Mouse (Mus musculus) stomach, postnatal 0 days (tissue): ENCODE measurements at regions not wholly inside any gene's neighbourhood (a gene's known extent, or its start where the extent isn't known, plus 50 kb on each side); places are given as distances from the start of the nearest gene placed in this dataset.

ENCODE experiments used
- ATAC-seq: fragments of 200-750 bp; cut with Nextera tagmentation; 2 replicates; pipeline ENCODE4 v1.8.0; 2017; ENCODE audit not compliant: low FRiP score, low TSS enrichment
- DNase-seq: peaks from one replicate; pipeline ENCODE4 v3.0.0-alpha.2; 2016; ENCODE audit warnings: low spot score
- H3K27ac ChIP-seq: fragments of 300-500 bp; sonication (generic); replicated peaks from 2 replicates; pipeline ENCODE4 v1.5.1; 2014; ENCODE audit warnings: mild to moderate bottlenecking, control low read depth
- H3K27me3 ChIP-seq: fragments of 300-500 bp; sonication (generic); 2 replicates; pipeline ENCODE4 v1.6.1; 2014; ENCODE audit warnings: low read length; ENCODE audit not compliant: control insufficient read depth, insufficient read depth
- H3K36me3 ChIP-seq: fragments of 300-500 bp; sonication (generic); 2 replicates; pipeline ENCODE4 v1.6.1; 2014; ENCODE audit warnings: low read length, mixed read lengths; ENCODE audit not compliant: control insufficient read depth, insufficient read depth
- H3K4me1 ChIP-seq: fragments of 300-500 bp; sonication (generic); replicated peaks from 2 replicates; pipeline ENCODE4 v1.6.1; 2014; ENCODE audit warnings: antibody characterized with exemption; ENCODE audit not compliant: control insufficient read depth, insufficient read depth
- H3K4me2 ChIP-seq: fragments of 300-500 bp; sonication (generic); replicated peaks from 2 replicates; pipeline ENCODE4 v1.6.1; 2014; ENCODE audit warnings: low read depth, mild to moderate bottlenecking, control low read depth, moderate library complexity
- H3K4me3 ChIP-seq: fragments of 300-500 bp; sonication (generic); 2 replicates; pipeline ENCODE4 v1.5.1; 2014; ENCODE audit warnings: low read depth, low read length, control low read depth
- H3K9ac ChIP-seq: fragments of 300-500 bp; sonication (generic); 2 replicates; pipeline ENCODE4 v1.6.1; 2014; ENCODE audit warnings: mild to moderate bottlenecking, low read length, control low read depth, mixed read lengths
- H3K9me3 ChIP-seq: fragments of 300-500 bp; sonication (generic); 2 replicates; pipeline ENCODE4 v1.6.1; 2016; ENCODE audit warnings: low read length; ENCODE audit not compliant: control insufficient read depth
- CTCF ChIP-seq: IDR thresholded peaks from 2 replicates; pipeline ENCODE4 v1.5.1; 2016; ENCODE audit warnings: antibody characterized with exemption, low read depth, mild to moderate bottlenecking, moderate library complexity
- EP300 ChIP-seq: optimal IDR thresholded peaks from 2 replicates; pipeline ENCODE3; 2016; ENCODE audit warnings: antibody characterized with exemption
- WGBS: fragments of 180-500 bp; shearing (Covaris S2); extraction: QIAGEN DNeasy Blood & Tissue Kit; methylation state at CpG from one replicate; pipeline ENCODE4 v1.1.7; 2014; 5-methylcytosine and 5-hydroxymethylcytosine counted together

DNA sequence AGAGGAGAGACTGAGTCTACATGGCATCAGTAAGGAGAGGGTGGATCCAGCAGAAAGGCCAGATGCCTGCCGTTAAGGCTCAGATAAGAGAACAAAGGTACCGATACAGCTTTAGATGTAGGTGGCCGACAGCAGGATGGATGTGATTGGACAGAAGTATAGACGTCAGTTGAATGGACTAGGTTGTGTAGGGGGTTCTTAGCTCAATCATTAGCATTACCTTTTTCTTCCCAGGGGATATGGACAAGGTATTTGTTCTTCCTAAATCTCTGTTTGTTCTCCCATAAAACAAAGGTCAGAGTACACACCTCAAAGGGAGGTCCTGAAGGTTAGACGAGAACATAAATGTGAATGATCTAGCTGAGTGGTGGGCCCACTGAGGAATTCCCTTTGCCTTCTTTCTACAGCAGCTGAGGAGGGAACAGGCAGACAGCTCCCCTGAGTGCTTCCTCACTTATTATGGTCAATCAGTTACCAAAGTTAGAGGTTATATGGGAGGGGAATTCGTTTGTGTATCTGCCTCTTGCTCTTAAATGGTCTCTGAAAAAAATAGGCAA, 139.9 kb upstream of the Sesn3 start:
- Histone ChIP-seq H3K4me3 (no peak overlapping the region), H3K9ac (no peak overlapping the region), H3K4me1 (no peaks in the 10 kb centered on the region), H3K27me3 (no peaks in the 10 kb centered on the region), H3K4me2 (no peak overlapping the region), H3K36me3 (no peaks in the 10 kb centered on the region), H3K9me3 (no peaks in the 10 kb centered on the region), H3K27ac (no peak overlapping the region)
- DNase-seq (no peak), ATAC-seq (no peak)
- WGBS, result 62% methylated on average over 6 of the region's 6 CpGs
- TF ChIP-seq EP300 (no peak), CTCF (no peak)

DNA sequence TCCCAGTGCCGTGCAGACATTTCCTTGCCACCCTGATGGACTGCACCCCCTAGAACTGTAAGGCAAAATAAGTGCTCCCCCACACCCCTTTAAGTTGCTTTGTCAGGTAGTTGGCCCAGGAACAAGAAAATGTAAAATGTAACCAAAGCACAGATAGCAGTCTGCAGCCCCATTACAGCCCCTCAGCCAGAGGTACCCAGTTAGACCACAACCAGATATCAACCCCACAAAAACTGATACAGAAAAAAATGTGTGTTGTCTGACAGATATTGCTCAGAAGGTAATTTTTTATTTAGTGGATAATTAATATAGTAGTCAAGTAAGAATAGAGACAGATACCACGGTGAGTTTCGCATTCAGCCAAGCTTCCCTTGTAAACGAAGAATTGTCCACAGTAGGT, 133.5 kb upstream of the Sesn3 start:
- Histone ChIP-seq H3K4me2 (no peak overlapping the region), H3K27ac (no peak overlapping the region), H3K9ac (no peak overlapping the region), H3K27me3 (no peaks in the 10 kb centered on the region), H3K36me3 (no peaks in the 10 kb centered on the region), H3K9me3 (no peaks in the 10 kb centered on the region), H3K4me1 (no peaks in the 10 kb centered on the region), H3K4me3 (no peak overlapping the region)
- WGBS, result 93% methylated on average over 4 of the region's 4 CpGs
- no peak for TF ChIP-seq EP300
- TF ChIP-seq CTCF, result no peak
- ATAC-seq (no peak), DNase-seq (no peak)

GRCm38 (mm10) chr9:14143988-14144387, 130.9 kb upstream of the Sesn3 start:
- DNase-seq, result no peak
- Histone ChIP-seq H3K4me2 (no peak overlapping the region), H3K9me3 (no peaks in the 10 kb centered on the region), H3K36me3 (no peaks in the 10 kb centered on the region), H3K27me3 (no peaks in the 10 kb centered on the region), H3K4me3 (no peak overlapping the region), H3K4me1 (no peaks in the 10 kb centered on the region), H3K27ac (no peak overlapping the region), H3K9ac (no peak overlapping the region)
- TF ChIP-seq EP300, result no peak
- WGBS, result 59% methylated on average over 2 of the region's 2 CpGs
- ATAC-seq, result no peak

DNA sequence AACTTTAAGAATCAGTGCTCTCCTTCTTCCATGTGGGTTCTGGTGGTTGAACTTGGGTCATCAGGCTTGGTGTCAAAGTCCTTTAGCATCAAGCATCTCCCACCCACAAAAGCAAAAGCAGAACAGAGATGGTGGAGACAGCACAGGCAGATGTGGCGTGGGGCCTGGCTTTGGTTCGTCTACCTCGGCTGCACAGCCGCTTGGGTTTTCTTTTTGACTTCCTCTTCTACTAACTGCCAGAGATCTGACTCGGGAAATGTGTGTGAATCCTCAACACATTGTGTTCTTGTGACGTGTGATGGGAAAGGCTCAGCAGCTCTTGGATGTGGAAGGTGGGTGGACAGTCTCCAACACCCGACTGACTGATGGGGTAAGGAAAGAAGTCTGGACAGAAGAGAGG, 127.8 kb upstream of the Sesn3 start:
- no peaks in the 10 kb centered on the region for H3K27me3 ChIP-seq
- H3K4me3 ChIP-seq, result no peak overlapping the region
- H3K36me3 ChIP-seq, result no peaks in the 10 kb centered on the region
- no peak for DNase-seq
- no peak for ATAC-seq
- no peak overlapping the region for H3K27ac ChIP-seq
- WGBS, result 80% methylated on average over 7 of the region's 7 CpGs
- no peak overlapping the region for H3K4me2 ChIP-seq
- TF ChIP-seq EP300, result no peak
- no peak for TF ChIP-seq CTCF
- no peaks in the 10 kb centered on the region for H3K9me3 ChIP-seq
- H3K9ac ChIP-seq, result no peak overlapping the region
- no peaks in the 10 kb centered on the region for H3K4me1 ChIP-seq

DNA sequence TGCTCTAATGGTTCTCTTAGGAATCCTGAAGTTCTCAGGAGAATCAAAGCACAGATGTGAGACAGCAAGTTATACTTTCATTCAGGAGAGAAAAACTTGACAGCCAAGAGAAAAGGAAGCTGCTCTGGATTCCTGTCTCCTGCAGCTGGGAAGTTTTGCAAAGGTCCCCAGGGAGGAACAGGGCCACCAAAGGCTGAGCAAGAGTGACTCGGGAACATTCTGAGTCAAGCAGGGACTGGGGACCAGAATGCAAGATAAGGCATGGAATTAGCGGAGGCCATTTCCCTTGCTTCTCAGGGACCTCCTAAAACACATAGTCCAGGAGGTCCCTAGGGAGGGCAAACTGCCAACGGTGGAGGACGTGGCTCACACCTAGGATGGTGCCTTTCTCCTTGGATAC, 127.1 kb upstream of the Sesn3 start:
- no peak for TF ChIP-seq CTCF
- TF ChIP-seq EP300, result no peak
- no peaks in the 10 kb centered on the region for H3K4me1 ChIP-seq
- DNase-seq, result no peak
- no peaks in the 10 kb centered on the region for H3K9me3 ChIP-seq
- no peaks in the 10 kb centered on the region for H3K27me3 ChIP-seq
- 66% methylated on average over 4 of the region's 4 CpGs for WGBS
- no peaks in the 10 kb centered on the region for H3K36me3 ChIP-seq
- no peak overlapping the region for H3K9ac ChIP-seq
- ATAC-seq, result no peak
- no peak overlapping the region for H3K27ac ChIP-seq
- H3K4me2 ChIP-seq, result no peak overlapping the region
- H3K4me3 ChIP-seq, result no peak overlapping the region

GRCm38 (mm10) chr9:14150288-14150687, 124.6 kb upstream of the Sesn3 start:
- WGBS, result 85% methylated on average over 9 of the region's 9 CpGs

More at GRCm38 (mm10) chr9:14150288-14150687, 124.6 kb upstream of the Sesn3 start:
- Histone ChIP-seq H3K27me3 (no peaks in the 10 kb centered on the region), H3K4me2 (no peak overlapping the region), H3K4me1 (no peaks in the 10 kb centered on the region), H3K36me3 (no peaks in the 10 kb centered on the region), H3K4me3 (no peak overlapping the region), H3K9me3 (no peaks in the 10 kb centered on the region), H3K27ac (no peak overlapping the region), H3K9ac (no peak overlapping the region)
- DNase-seq, result no peak
- TF ChIP-seq EP300 (no peak), CTCF (no peak)
- no peak for ATAC-seq
